ENCODE assay signal across 27 mouse cellular contexts in the genomic region with DNA sequence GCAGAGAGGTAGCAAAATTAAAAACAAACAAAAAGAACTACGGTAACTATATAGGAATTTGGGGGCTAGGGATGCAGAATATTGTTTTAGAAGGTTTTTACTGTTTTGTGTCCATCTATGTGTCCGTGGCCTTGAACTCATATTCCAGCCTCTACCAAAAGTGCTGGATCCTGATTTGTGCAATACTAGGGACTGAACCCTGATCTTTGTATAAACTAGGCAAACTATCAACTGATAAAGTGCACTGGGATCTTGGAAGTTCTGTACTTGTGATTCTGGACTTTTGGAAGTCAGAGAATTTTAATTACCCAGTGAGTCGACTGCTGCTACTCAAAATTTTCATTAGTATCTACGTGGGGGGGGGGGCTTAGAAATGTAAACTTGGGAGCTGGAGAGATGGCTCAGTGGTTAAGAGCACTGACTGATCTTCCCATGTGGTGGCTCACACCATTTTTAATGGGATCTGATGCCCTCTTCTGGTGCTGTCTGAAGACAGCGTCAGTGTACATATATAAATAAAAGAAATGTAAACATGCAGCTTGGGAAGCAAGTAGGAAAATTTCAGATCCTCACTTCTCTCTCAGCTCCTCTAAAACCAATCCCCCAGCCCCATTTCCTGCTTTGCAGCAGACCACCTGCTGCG. TPM values are rescaled to one million over a fixed set of nuclear protein-coding genes. Genes with fewer than 3 reads are reported as not detected.
DNase-seq lines count a peak whose midpoint lies in the region; ATAC-seq and TF ChIP-seq lines count a peak whose summit lies in the region.
"Had no signal": no experiment of that assay in that cellular context is flagged by ENCODE, and none has a peak within 500 bp of the region (broad histone marks: within the 10 kb centered on the region; RNA-seq: fewer than 3 reads in every experiment).

No protein-coding gene starts in this region.

- H3K4me3 ChIP-seq in forebrain, embryonic 12.5 days (replicated peaks) = no peak overlapping the region
- H3K4me3 ChIP-seq in forebrain, embryonic 11.5 days (ENCODE audit: low read depth, low read length) = no peak overlapping the region
- H3K4me3 ChIP-seq in liver, adult 2 months (ENCODE audit: insufficient read depth, low read depth, low read length) = peak overlapping the region; percentile 25
- H3K4me3 ChIP-seq in midbrain, embryonic 15.5 days = no peak overlapping the region
- H3K4me3 ChIP-seq: limb, embryonic 15.5 days; neural tube, embryonic 13.5 days had no signal

- peaks cover 31% of the 10 kb centered on the region for H3K36me3 ChIP-seq in forebrain, embryonic 12.5 days (replicated peaks)
- H3K36me3 ChIP-seq in forebrain, embryonic 11.5 days (ENCODE audit: control insufficient read depth, insufficient read depth, low read length) = peaks cover 2% of the 10 kb centered on the region; the same call in 1 of the 2 replicates
- H3K36me3 ChIP-seq in liver, adult 2 months (ENCODE audit: control insufficient read depth, insufficient read depth, low read length) = peaks cover 27% of the 10 kb centered on the region
- H3K36me3 ChIP-seq in midbrain, embryonic 15.5 days (replicated peaks) = peaks cover 11% of the 10 kb centered on the region; the same call in 1 of the 2 replicates

- no peak for TF ChIP-seq CTCF in liver, adult 2 months (IDR thresholded peaks at IDR 0.05; ENCODE audit: low read depth, low read length)

- H3K4me1 ChIP-seq in forebrain, embryonic 12.5 days = peaks cover 15% of the 10 kb centered on the region
- 0 out of 2 replicates have a peak, but pooled peaks cover 3% of the 10 kb centered on the region for H3K4me1 ChIP-seq in forebrain, embryonic 11.5 days (replicated peaks; ENCODE audit: control insufficient read depth, insufficient read depth, low read length)
- H3K4me1 ChIP-seq in liver, adult 2 months (ENCODE audit: control insufficient read depth, insufficient read depth, low read length) = peaks cover 32% of the 10 kb centered on the region
- no peaks in the 10 kb centered on the region for H3K4me1 ChIP-seq in midbrain, embryonic 15.5 days
- H3K4me1 ChIP-seq: limb, embryonic 15.5 days had no signal

- H3K9me3 ChIP-seq in forebrain, embryonic 12.5 days = no peaks in the 10 kb centered on the region
- H3K9me3 ChIP-seq in forebrain, embryonic 11.5 days (ENCODE audit: control insufficient read depth, low read length) = no peaks in the 10 kb centered on the region
- H3K9me3 ChIP-seq in midbrain, embryonic 15.5 days = no peaks in the 10 kb centered on the region
- H3K9me3 ChIP-seq: limb, embryonic 15.5 days; neural tube, embryonic 13.5 days had no signal

- DNase-seq in forebrain, embryonic 11.5 days (ENCODE audit: low spot score) = no peak
- peak; percentile 97 for DNase-seq in liver, adult 2 months (ENCODE audit: extremely low read depth, low read depth, low spot score)
- no peak for DNase-seq in liver
- peak; percentile 29 for DNase-seq in ES-CJ7 (ENCODE audit: low read depth, low spot score)
- no peak for DNase-seq in ovary, postnatal 10 days (ENCODE audit: low spot score)
- DNase-seq in thymus, postnatal 14 days = no peak
- DNase-seq: adrenal gland, postnatal 10 days; cerebellum, adult 11 months; cerebellum, postnatal 14 days; embryo, embryonic 11 days; kidney, adult 18-20 months; kidney, postnatal 36 days; right cerebral cortex, postnatal 25 days; thymus, adult 18-20 months had no signal

- H3K4me2 ChIP-seq in forebrain, embryonic 12.5 days = no peak overlapping the region
- H3K4me2 ChIP-seq in forebrain, embryonic 11.5 days (ENCODE audit: low read depth, low read length, severe bottlenecking) = no peak overlapping the region
- no peak overlapping the region for H3K4me2 ChIP-seq in midbrain, embryonic 15.5 days
- H3K4me2 ChIP-seq: hindbrain, embryonic 14.5 days; limb, embryonic 15.5 days; neural tube, embryonic 13.5 days had no signal

- WGBS in forebrain, embryonic 12.5 days = 45% methylated on average over 6 of the region's 6 CpGs
- 45% methylated on average over 6 of the region's 6 CpGs for WGBS in forebrain, embryonic 11.5 days
- WGBS in liver, adult 2 months = 18% methylated on average over 6 of the region's 6 CpGs
- 46% methylated on average over 6 of the region's 6 CpGs for WGBS in midbrain, embryonic 15.5 days

- 0 out of 2 replicates have a peak overlapping the region, but pooled peaks have one; percentile 21 for H3K27ac ChIP-seq in forebrain, embryonic 12.5 days
- no peak overlapping the region for H3K27ac ChIP-seq in forebrain, embryonic 11.5 days (ENCODE audit: low read depth, low read length)
- peak overlapping the region; percentile 99 for H3K27ac ChIP-seq in liver, adult 2 months (replicated peaks; ENCODE audit: insufficient read depth, low read depth, low read length)
- no peak overlapping the region for H3K27ac ChIP-seq in midbrain, embryonic 15.5 days
- H3K27ac ChIP-seq: hindbrain, embryonic 14.5 days; limb, embryonic 15.5 days; neural tube, embryonic 13.5 days had no signal

- no peak for TF ChIP-seq POLR2A in liver, adult 2 months (IDR thresholded peaks at IDR 0.05; ENCODE audit: extremely low read depth, insufficient read depth, low read length)

- ATAC-seq in forebrain, embryonic 12.5 days (ENCODE audit: low FRiP score) = no peak
- no peak for ATAC-seq in forebrain, embryonic 11.5 days (replicated peaks; ENCODE audit: low FRiP score)
- ATAC-seq in midbrain, embryonic 15.5 days (replicated peaks) = 0 out of 2 replicates have a peak, but pooled peaks have one; percentile 67
- ATAC-seq: forebrain, embryonic 14.5 days had no signal

- H3K9ac ChIP-seq in forebrain, embryonic 12.5 days = no peak overlapping the region
- H3K9ac ChIP-seq in forebrain, embryonic 11.5 days (ENCODE audit: low read length) = no peak overlapping the region
- H3K9ac ChIP-seq in liver, adult 2 months (ENCODE audit: low read depth, low read length) = peak overlapping the region; percentile 70
- no peak overlapping the region for H3K9ac ChIP-seq in midbrain, embryonic 15.5 days
- H3K9ac ChIP-seq: hindbrain, embryonic 14.5 days; limb, embryonic 15.5 days; neural tube, embryonic 13.5 days had no signal

- H3K27me3 ChIP-seq in forebrain, embryonic 12.5 days = no peaks in the 10 kb centered on the region
- no peaks in the 10 kb centered on the region for H3K27me3 ChIP-seq in forebrain, embryonic 11.5 days (ENCODE audit: control insufficient read depth, insufficient read depth, low read length)
- H3K27me3 ChIP-seq in liver, adult 2 months (ENCODE audit: control insufficient read depth, insufficient read depth, low read length) = no peaks in the 10 kb centered on the region
- no peaks in the 10 kb centered on the region for H3K27me3 ChIP-seq in midbrain, embryonic 15.5 days (replicated peaks)
- H3K27me3 ChIP-seq: CH12.LX; limb, embryonic 15.5 days; neural tube, embryonic 13.5 days had no signal

- no peaks in the 10 kb centered on the region for H3K79me2 ChIP-seq in liver, adult 2 months (ENCODE audit: control insufficient read depth, insufficient read depth, low read length)

RNA-seq across cellular contexts. Expression of a gene that starts 13.9 kb away (rescaled TPM):
- polyA plus RNA-seq in forebrain, embryonic 12.5 days (2016; fragmentation: Nextera tagmentation; extraction: Ambion mirVana) = 8.4 and 9.7 TPM in 2 replicates
- polyA plus RNA-seq in forebrain, embryonic 11.5 days (2014; fragmentation: Nextera tagmentation; extraction: Ambion mirVana) = 9.6 and 10.2 TPM in 2 replicates
- 25.3 and 31.0 TPM in 2 replicates for total RNA-seq in liver, adult 2 months (2014; rRNA removed)
- polyA plus RNA-seq in liver, adult 2 months (2012; rRNA removed) = 3.9 and 15.6 TPM in 2 replicates
- 6.8 and 9.8 TPM in 2 replicates for polyA plus RNA-seq in midbrain, embryonic 15.5 days (2015; fragmentation: Nextera tagmentation; extraction: Ambion mirVana)

RNA-seq across cellular contexts. Expression of a gene that starts 23.6 kb away (rescaled TPM):
- not detected in 2 replicates for polyA plus RNA-seq in forebrain, embryonic 12.5 days (2016; fragmentation: Nextera tagmentation; extraction: Ambion mirVana)
- not detected in 2 replicates for polyA plus RNA-seq in forebrain, embryonic 11.5 days (2014; fragmentation: Nextera tagmentation; extraction: Ambion mirVana)
- not detected in 2 replicates for total RNA-seq in liver, adult 2 months (2014; rRNA removed)
- not detected in 2 replicates for polyA plus RNA-seq in liver, adult 2 months (2012; rRNA removed)
- polyA plus RNA-seq in midbrain, embryonic 15.5 days (2015; fragmentation: Nextera tagmentation; extraction: Ambion mirVana) = not detected in 2 replicates
- total RNA-seq: adrenal gland, postnatal 10 days; CH12.LX; granulocyte monocyte progenitor cell, adult 5-6 weeks; layer of hippocampus, postnatal 10 days; left cerebral cortex, postnatal 10 days had no signal
- polyA plus RNA-seq: brain, embryonic 14.5 days; forebrain, embryonic 14.5 days; heart, embryonic 16.5 days; hindbrain, embryonic 14.5 days; limb, embryonic 15.5 days; neural tube, embryonic 13.5 days; urinary bladder, adult 2 months had no signal

RNA-seq across cellular contexts. Expression of a gene that starts 34.9 kb away (rescaled TPM):
- 74.9 and 76.1 TPM in 2 replicates for polyA plus RNA-seq in forebrain, embryonic 12.5 days (2016; fragmentation: Nextera tagmentation; extraction: Ambion mirVana)
- polyA plus RNA-seq in forebrain, embryonic 11.5 days (2014; fragmentation: Nextera tagmentation; extraction: Ambion mirVana) = 57.3 and 62.9 TPM in 2 replicates
- 7.9 and 12.2 TPM in 2 replicates for total RNA-seq in liver, adult 2 months (2014; rRNA removed)
- 4.2 and 4.3 TPM in 2 replicates for polyA plus RNA-seq in liver, adult 2 months (2012; rRNA removed)
- polyA plus RNA-seq in midbrain, embryonic 15.5 days (2015; fragmentation: Nextera tagmentation; extraction: Ambion mirVana) = 104 and 105 TPM in 2 replicates

RNA-seq across cellular contexts. Expression of a gene that starts 52.1 kb away (rescaled TPM):
- 18.1 and 18.8 TPM in 2 replicates for polyA plus RNA-seq in forebrain, embryonic 12.5 days (2016; fragmentation: Nextera tagmentation; extraction: Ambion mirVana)
- polyA plus RNA-seq in forebrain, embryonic 11.5 days (2014; fragmentation: Nextera tagmentation; extraction: Ambion mirVana) = 17.5 and 19.8 TPM in 2 replicates
- total RNA-seq in liver, adult 2 months (2014; rRNA removed) = 94.7 and 99.5 TPM in 2 replicates
- polyA plus RNA-seq in liver, adult 2 months (2012; rRNA removed) = 14.8 and 19.4 TPM in 2 replicates
- polyA plus RNA-seq in midbrain, embryonic 15.5 days (2015; fragmentation: Nextera tagmentation; extraction: Ambion mirVana) = 13.8 and 16.3 TPM in 2 replicates

Comparison
In these comparisons a context has a peak if more than half of its experiments do, and no peak if none do; other contexts are left out.
1. H3K27ac ChIP-seq: peak in forebrain, embryonic 12.5 days (single experiment) and liver, adult 2 months (single experiment); none in forebrain, embryonic 11.5 days (single experiment) and midbrain, embryonic 15.5 days (single experiment).
2. DNase-seq: peak in liver, adult 2 months (single experiment) and ES-CJ7 (single experiment); none in forebrain, embryonic 11.5 days (single experiment), liver (single experiment), ovary, postnatal 10 days (single experiment) and thymus, postnatal 14 days (single experiment).
3. RNA of a gene that starts 34.9 kb away (polyA plus RNA-seq): 104 to 105 TPM in midbrain, embryonic 15.5 days, 74.9 to 76.1 TPM in forebrain, embryonic 12.5 days and 57.3 to 62.9 TPM in forebrain, embryonic 11.5 days; 4.2 to 4.3 TPM in liver, adult 2 months; every median in the first group is over 10 times any median in the second.